Mouse (Mus musculus) ES-E14 (cell line): ENCODE results near the gene Ube2n.

Experiments
- MAFK ChIP-seq: IDR thresholded peaks from 2 replicates; pipeline ENCODE4 v1.6.1; 2014; ENCODE audit warnings: mild to moderate bottlenecking, low read depth, low read length, inconsistent platforms; ENCODE audit not compliant: insufficient read depth
- ZC3H11A ChIP-seq: IDR thresholded peaks from 2 replicates; pipeline ENCODE4 v1.6.1; 2012; ENCODE audit warnings: low read depth, mild to moderate bottlenecking, inconsistent platforms, low read length, borderline replicate concordance
- ZNF384 ChIP-seq: IDR thresholded peaks from 2 replicates; pipeline ENCODE4 v1.6.1; 2012; ENCODE audit warnings: low read depth, low read length, inconsistent platforms

DNA sequence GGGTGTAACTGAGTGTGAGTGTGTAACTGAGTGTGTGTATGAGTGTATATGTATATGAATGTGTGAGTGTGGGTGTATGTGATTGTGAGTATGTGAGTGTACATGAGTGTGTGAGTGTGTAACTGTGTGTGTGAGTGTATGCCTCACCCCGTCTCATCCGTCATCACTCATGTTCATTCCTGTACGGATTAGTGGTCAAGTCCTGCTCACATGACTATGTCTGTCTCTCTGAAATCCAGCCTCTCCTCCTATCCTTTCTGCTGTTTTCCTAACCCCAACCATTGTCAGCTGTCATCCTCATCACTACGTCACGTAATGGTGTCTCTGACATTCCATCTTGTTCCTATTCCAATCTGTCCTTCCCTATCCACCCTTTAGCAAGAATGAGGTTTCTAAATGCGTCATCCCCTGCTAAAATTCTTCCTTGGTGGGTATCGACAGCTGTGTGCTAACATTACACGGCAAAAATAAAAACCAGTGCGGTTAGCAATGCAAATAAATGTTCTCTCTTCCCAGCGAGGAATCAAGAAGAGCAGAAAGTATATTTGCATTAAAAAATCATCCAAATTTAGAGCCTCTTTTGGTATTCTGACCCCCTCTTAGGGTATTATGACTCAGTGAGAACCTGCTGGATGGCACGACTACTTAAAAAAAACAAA, 42.9 kb upstream of the Ube2n start:
- TF ChIP-seq MAFK (no peak), ZC3H11A (no peak), ZNF384 (no peak)
